Mouse (Mus musculus) frontal cortex, adult (tissue): Measurements from ENCODE around the gene Castor2.

Experiments used
- ATAC-seq: cut with Nextera tagmentation; 2 replicates; pipeline ENCODE4 v1.9.2; 2017; ENCODE audit warnings: mild to moderate bottlenecking, moderate library complexity, mixed read lengths; ENCODE audit not compliant: low TSS enrichment

Gene Castor2

DNA sequence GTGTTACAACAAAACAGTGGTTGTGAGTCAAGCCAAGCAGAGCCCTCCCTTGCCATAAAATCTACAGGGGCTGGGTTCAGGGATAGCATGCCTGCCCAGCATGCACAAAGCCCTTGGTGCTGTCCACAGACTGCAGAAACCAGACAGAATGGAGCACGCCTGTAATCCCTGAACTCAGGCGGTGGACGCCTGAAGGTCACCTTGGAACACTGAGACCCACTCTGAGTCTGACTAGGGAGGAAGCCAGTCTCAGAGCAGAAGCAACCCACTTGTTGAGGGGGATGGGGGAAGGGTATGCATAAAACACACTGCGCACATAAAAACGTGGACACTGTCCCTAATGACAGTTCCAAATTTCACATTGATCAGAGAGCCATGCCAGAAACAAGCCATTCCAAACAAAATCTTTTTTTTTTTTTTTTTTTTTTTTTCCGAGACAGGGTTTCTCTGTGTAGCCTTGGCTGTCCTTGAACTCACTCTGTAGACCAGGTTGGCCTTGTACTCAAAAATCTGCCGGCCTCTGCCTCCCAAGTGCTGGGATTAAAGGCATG, 56.5 kb downstream of the Castor2 start:
- no peak for ATAC-seq

DNA sequence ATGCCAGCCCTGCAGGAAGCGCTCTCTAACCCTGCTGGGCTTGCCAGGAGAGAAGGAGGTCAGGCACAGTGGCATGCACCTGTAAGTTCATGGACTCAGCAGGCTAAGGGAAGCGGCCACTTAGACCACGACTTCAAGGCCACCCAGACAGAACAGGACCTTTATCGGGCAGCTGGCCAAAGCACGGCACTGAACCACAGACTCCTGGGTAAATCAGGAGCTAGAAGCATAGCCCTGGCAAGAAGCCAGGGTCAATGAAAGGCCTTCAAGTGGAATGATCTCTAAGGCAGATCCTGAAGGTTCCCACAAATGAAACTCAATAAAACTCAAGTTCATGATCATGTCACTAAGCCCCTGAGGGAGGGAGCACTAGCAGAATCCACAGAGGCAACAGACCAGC, 65.2 kb downstream of the Castor2 start:
- ATAC-seq, result no peak

GRCm38 (mm10) chr5:134166642-134167041, 67.1 kb downstream of the Castor2 start:
- ATAC-seq, result no peak

GRCm38 (mm10) chr5:134168033-134168432, 68.5 kb downstream of the Castor2 start:
- ATAC-seq, result no peak

DNA sequence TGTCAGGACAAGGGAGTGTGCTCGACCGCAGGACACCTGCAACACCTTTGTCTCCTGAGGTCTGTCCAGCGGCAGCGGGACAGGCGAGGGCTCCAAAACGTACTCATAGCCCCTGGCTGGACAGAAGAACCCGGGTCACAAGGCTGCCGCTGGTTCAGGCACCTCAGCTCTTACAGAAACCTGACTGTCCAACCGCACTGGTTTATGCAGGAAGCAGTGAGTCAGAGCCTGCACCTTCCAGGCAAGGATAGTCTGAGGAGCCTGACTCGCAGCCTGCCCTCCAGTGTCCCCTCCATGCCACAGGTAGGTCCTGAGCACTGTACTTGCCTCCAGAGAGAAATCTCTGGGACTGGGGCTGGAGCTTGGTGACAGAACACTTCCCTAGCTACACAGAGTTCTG, 69.7 kb downstream of the Castor2 start:
- no peak for ATAC-seq

GRCm38 (mm10) chr5:134170167-134170566, 70.7 kb downstream of the Castor2 start:
- ATAC-seq, result no peak

- ATAC-seq, result no peak
Measured at GRCm38 (mm10) chr5:134173206-134173605, 73.7 kb downstream of the Castor2 start.

DNA sequence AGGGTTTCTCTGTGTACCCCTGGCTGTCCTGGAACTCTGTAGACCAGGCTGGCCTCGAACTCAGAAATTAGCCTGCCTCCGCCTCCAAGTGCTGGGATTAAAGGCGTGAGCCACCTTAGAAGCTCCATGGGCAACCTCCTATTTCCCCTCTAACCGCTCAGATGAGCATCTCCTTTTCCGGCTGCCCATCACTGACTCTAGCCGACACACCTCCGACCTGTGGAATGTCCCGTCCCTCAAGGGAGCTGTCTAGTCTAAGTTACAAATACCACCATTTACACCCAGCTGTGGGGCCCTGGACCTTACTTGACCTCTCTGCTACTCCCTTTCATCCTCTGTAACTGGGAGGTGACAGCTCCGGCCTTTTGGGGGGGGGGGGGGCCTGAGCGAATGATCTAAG, 76.2 kb downstream of the Castor2 start:
- ATAC-seq, result no peak

GRCm38 (mm10) chr5:134176169-134176881, 76.8 kb downstream of the Castor2 start, which contains the start of gene Rcc1l:
TSS of gene Rcc1l (minus strand) at chr5:134176774.
- peak; percentile 88 for ATAC-seq

GRCm38 (mm10) chr5:134178536-134178935, 79.0 kb downstream of the Castor2 start:
- ATAC-seq, result no peak

DNA sequence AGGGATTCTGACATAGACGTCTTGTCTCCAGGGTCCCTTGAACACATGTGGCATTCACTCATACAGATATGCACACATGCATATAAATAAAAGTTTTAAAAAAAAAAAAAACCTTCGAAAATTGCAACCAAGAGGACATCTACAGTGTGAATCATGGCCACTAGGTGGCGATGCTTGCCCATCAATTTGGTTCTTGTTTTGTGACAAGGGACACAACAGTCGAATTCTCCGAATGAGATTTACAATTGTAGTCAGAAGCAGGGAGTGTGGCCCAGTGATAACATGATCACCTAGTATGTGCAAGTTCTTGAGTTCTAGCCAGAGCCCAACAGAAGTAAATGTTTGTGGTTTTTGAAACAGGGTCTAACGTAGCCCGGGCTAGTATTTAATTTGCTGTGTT, 80.4 kb downstream of the Castor2 start:
- 0 out of 2 replicates have a peak, but pooled peaks have one; percentile 14 for ATAC-seq

- ATAC-seq, result no peak
Measured at GRCm38 (mm10) chr5:134182172-134182571, 82.7 kb downstream of the Castor2 start.

DNA sequence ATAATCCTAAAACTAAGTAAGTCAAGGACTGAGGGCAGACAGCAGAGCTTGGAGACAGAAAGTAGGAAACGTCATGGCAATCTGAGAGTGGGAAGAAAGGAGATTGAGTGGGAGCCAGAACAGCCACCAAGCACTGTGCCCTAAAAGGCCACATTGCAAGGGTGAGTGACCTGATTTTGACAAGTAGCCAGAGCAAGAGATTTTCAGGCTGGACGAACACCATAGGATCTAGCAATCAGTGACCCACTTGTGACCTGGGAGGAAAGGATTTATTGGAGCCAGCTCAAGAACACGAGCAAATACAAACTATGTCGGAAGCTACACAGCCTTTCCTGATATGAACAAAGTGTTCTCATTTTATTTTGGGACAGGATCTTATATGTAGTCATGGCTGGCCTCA, 83.2 kb downstream of the Castor2 start:
- ATAC-seq, result no peak

- ATAC-seq, result no peak
Measured at GRCm38 (mm10) chr5:134183162-134183561, 83.7 kb downstream of the Castor2 start.

GRCm38 (mm10) chr5:134183880-134184808, 84.6 kb downstream of the Castor2 start, which contains the start of gene Gtf2ird2:
TSS of gene Gtf2ird2 (plus strand) at chr5:134184019.
- ATAC-seq, result peak; percentile 89

- no peak for ATAC-seq
Measured at GRCm38 (mm10) chr5:134186059-134186458, 86.5 kb downstream of the Castor2 start.

GRCm38 (mm10) chr5:134186961-134187731, 87.6 kb downstream of the Castor2 start:
- no peak for ATAC-seq

DNA sequence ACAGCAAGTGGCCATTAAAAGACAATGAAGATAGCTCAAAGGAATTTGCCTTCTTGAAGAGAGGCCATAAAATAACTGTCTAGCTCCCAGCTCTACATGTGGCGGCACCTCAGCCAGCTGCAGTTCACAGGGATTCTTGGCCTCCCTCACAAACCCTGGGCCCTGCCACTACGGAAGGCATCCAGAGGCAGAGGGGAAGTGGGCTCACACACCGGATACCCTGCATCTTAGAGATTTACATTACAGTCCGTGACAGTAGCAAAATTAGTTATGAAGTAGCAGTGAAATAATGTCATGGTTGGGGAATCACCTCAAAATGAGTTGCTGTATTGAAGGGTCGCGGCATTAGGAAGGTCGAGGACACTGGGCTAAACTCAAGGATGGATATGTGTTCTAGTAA, 89.1 kb downstream of the Castor2 start:
- ATAC-seq, result no peak

- no peak for ATAC-seq
Measured at GRCm38 (mm10) chr5:134193664-134194063, 94.2 kb downstream of the Castor2 start.
